Mouse (Mus musculus) neural tube, embryonic 12.5 days (tissue): ENCODE measurements around the gene Npvf. TPM values are rescaled to one million over a fixed set of nuclear protein-coding genes. Genes with fewer than 3 reads are reported as not detected.
"Not testable (repeated sequence)": the region's sequence is repeated elsewhere in the genome, so short reads cannot be mapped to it uniquely, and the experiment has no call there.

Experiments used
- ATAC-seq: fragments of 200-750 bp; cut with Nextera tagmentation; 2 replicates; pipeline ENCODE4 v1.8.0; 2017; ENCODE audit warnings: low read depth, mild to moderate bottlenecking, moderate TSS enrichment, moderate library complexity; ENCODE audit not compliant: low FRiP score
- H3K27ac ChIP-seq: fragments of 300-500 bp; sonication (generic); 2 replicates; pipeline ENCODE4 v1.5.1; 2016
- H3K27me3 ChIP-seq: fragments of 300-500 bp; sonication (generic); replicated peaks from 2 replicates; pipeline ENCODE4 v1.6.1; 2016; ENCODE audit warnings: mild to moderate bottlenecking
- H3K36me3 ChIP-seq: fragments of 300-500 bp; sonication (generic); 2 replicates; pipeline ENCODE4 v1.6.1; 2016; ENCODE audit warnings: mild to moderate bottlenecking
- H3K4me1 ChIP-seq: fragments of 300-500 bp; sonication (generic); 2 replicates; pipeline ENCODE4 v1.6.1; 2016
- H3K4me2 ChIP-seq: fragments of 300-500 bp; sonication (generic); replicated peaks from 2 replicates; pipeline ENCODE4 v1.6.1; 2016; ENCODE audit warnings: mild to moderate bottlenecking
- H3K4me3 ChIP-seq: fragments of 300-500 bp; sonication (generic); 2 replicates; pipeline ENCODE4 v1.5.1; 2016
- H3K9ac ChIP-seq: fragments of 300-500 bp; sonication (generic); 2 replicates; pipeline ENCODE4 v1.6.1; 2016; ENCODE audit warnings: mild to moderate bottlenecking
- H3K9me3 ChIP-seq: fragments of 300-500 bp; sonication (generic); 2 replicates; pipeline ENCODE4 v1.6.1; 2016; ENCODE audit warnings: mild to moderate bottlenecking
- WGBS: fragments of 180-500 bp; shearing (Covaris S2); methylation state at CpG from one replicate; pipeline ENCODE4 v1.1.7; 2016; 5-methylcytosine and 5-hydroxymethylcytosine counted together
- polyA plus RNA-seq: library from polyadenylated mRNA; unstranded; fragments of >200 nt; fragmentation: Nextera tagmentation; extraction: Ambion mirVana; gene quantifications from 2 replicates; pipeline ENCODE4 v1.2.1, GENCODE M21; 2016

Npvf gene
- polyA plus RNA-seq, 1 experiment from 2014 or later = not detected

- 72% methylated on average over 12 of the region's 12 CpGs for WGBS
- Histone ChIP-seq H3K27ac (no peak overlapping the region), H3K4me2 (no peak overlapping the region), H3K9me3 (no peaks in the 10 kb centered on the region), H3K36me3 (no peaks in the 10 kb centered on the region), H3K9ac (no peak overlapping the region), H3K4me3 (no peak overlapping the region), H3K27me3 (no peaks in the 10 kb centered on the region), H3K4me1 (no peaks in the 10 kb centered on the region)
- no peak for ATAC-seq
Observed at GRCm38 (mm10) chr6:50662925-50663583, 8.8 kb upstream of the Npvf start.

GRCm38 (mm10) chr6:50661729-50662128, 7.5 kb upstream of the Npvf start:
- no peak overlapping the region for H3K27ac ChIP-seq
- 69% methylated on average over 7 of the region's 7 CpGs for WGBS
- H3K27me3 ChIP-seq = no peaks in the 10 kb centered on the region
- no peaks in the 10 kb centered on the region for H3K9me3 ChIP-seq
- H3K9ac ChIP-seq = no peak overlapping the region
- no peak overlapping the region for H3K4me2 ChIP-seq
- no peak for ATAC-seq
- no peaks in the 10 kb centered on the region for H3K4me1 ChIP-seq
- no peak overlapping the region for H3K4me3 ChIP-seq
- H3K36me3 ChIP-seq = no peaks in the 10 kb centered on the region

- WGBS = 85% methylated on average over 3 of the region's 3 CpGs
- Histone ChIP-seq H3K9me3 (no peaks in the 10 kb centered on the region), H3K9ac (no peak overlapping the region), H3K27me3 (no peaks in the 10 kb centered on the region), H3K4me2 (no peak overlapping the region), H3K4me1 (no peaks in the 10 kb centered on the region), H3K4me3 (no peak overlapping the region), H3K36me3 (no peaks in the 10 kb centered on the region), H3K27ac (no peak overlapping the region)
- ATAC-seq = no peak
Observed at GRCm38 (mm10) chr6:50658466-50658865, 4.2 kb upstream of the Npvf start.

- H3K9ac ChIP-seq = no peak overlapping the region
- no peak overlapping the region for H3K27ac ChIP-seq
- ATAC-seq = no peak
- H3K4me2 ChIP-seq = no peak overlapping the region
- WGBS = 85% methylated on average over 5 of the region's 5 CpGs
- H3K27me3 ChIP-seq = no peaks in the 10 kb centered on the region
- H3K36me3 ChIP-seq = no peaks in the 10 kb centered on the region
- no peak overlapping the region for H3K4me3 ChIP-seq
- no peaks in the 10 kb centered on the region for H3K4me1 ChIP-seq
- no peaks in the 10 kb centered on the region for H3K9me3 ChIP-seq
Observed at GRCm38 (mm10) chr6:50658018-50658417, 3.8 kb upstream of the Npvf start.

- 97% methylated on average over 1 of the region's 1 CpGs for WGBS
- Histone ChIP-seq H3K27me3 (no peaks in the 10 kb centered on the region), H3K27ac (no peak overlapping the region), H3K4me3 (no peak overlapping the region), H3K4me2 (no peak overlapping the region), H3K4me1 (no peaks in the 10 kb centered on the region), H3K36me3 (no peaks in the 10 kb centered on the region), H3K9me3 (no peaks in the 10 kb centered on the region), H3K9ac (no peak overlapping the region)
- no peak for ATAC-seq
Observed at GRCm38 (mm10) chr6:50656426-50656825, 2.2 kb upstream of the Npvf start.

- Histone ChIP-seq H3K27me3 (no peaks in the 10 kb centered on the region), H3K36me3 (no peaks in the 10 kb centered on the region), H3K9me3 (no peaks in the 10 kb centered on the region), H3K4me1 (no peaks in the 10 kb centered on the region), H3K9ac (no peak overlapping the region), H3K27ac (no peak overlapping the region), H3K4me3 (no peak overlapping the region), H3K4me2 (no peak overlapping the region)
- WGBS = 84% methylated on average over 3 of the region's 3 CpGs
- ATAC-seq = no peak
Observed at GRCm38 (mm10) chr6:50655925-50656324, 1.7 kb upstream of the Npvf start.

GRCm38 (mm10) chr6:50647656-50648055, 6.6 kb downstream of the Npvf start:
- Histone ChIP-seq H3K36me3 (no peaks in the 10 kb centered on the region), H3K9me3 (no peaks in the 10 kb centered on the region), H3K27me3 (no peaks in the 10 kb centered on the region), H3K9ac (no peak overlapping the region), H3K4me1 (0 out of 2 replicates have a peak, but pooled peaks cover 5% of the 10 kb centered on the region), H3K4me3 (no peak overlapping the region), H3K4me2 (no peak overlapping the region), H3K27ac (no peak overlapping the region)
- ATAC-seq = no peak
- WGBS = 85% methylated on average over 6 of the region's 6 CpGs

GRCm38 (mm10) chr6:50646659-50647058, 7.6 kb downstream of the Npvf start:
- Histone ChIP-seq H3K27ac (no peak overlapping the region), H3K4me1 (0 out of 2 replicates have a peak, but pooled peaks cover 5% of the 10 kb centered on the region), H3K27me3 (no peaks in the 10 kb centered on the region), H3K4me3 (no peak overlapping the region), H3K9ac (no peak overlapping the region), H3K4me2 (no peak overlapping the region), H3K9me3 (no peaks in the 10 kb centered on the region), H3K36me3 (no peaks in the 10 kb centered on the region)
- ATAC-seq = no peak
- 52% methylated on average over 3 of the region's 3 CpGs for WGBS

- Histone ChIP-seq H3K9me3 (no peaks in the 10 kb centered on the region), H3K36me3 (no peaks in the 10 kb centered on the region), H3K27me3 (no peaks in the 10 kb centered on the region), H3K4me3 (no peak overlapping the region), H3K4me2 (no peak overlapping the region), H3K9ac (no peak overlapping the region), H3K27ac (no peak overlapping the region), H3K4me1 (0 out of 2 replicates have a peak, but pooled peaks cover 5% of the 10 kb centered on the region)
- no peak for ATAC-seq
- 73% methylated on average over 3 of the region's 3 CpGs for WGBS
Observed at GRCm38 (mm10) chr6:50644701-50645100, 9.5 kb downstream of the Npvf start.

- no peak for ATAC-seq
- no peaks in the 10 kb centered on the region for H3K9me3 ChIP-seq
- H3K27me3 ChIP-seq = no peaks in the 10 kb centered on the region
- 77% methylated on average over 5 of the region's 5 CpGs for WGBS
- H3K27ac ChIP-seq = no peak overlapping the region
- H3K4me3 ChIP-seq = no peak overlapping the region
- 0 out of 2 replicates have a peak, but pooled peaks cover 5% of the 10 kb centered on the region for H3K4me1 ChIP-seq
- H3K36me3 ChIP-seq = no peaks in the 10 kb centered on the region
- H3K4me2 ChIP-seq = no peak overlapping the region
- H3K9ac ChIP-seq = no peak overlapping the region
Observed at GRCm38 (mm10) chr6:50641898-50642297, 12.3 kb downstream of the Npvf start.

GRCm38 (mm10) chr6:50640377-50640776, 13.9 kb downstream of the Npvf start:
- H3K36me3 ChIP-seq = no peaks in the 10 kb centered on the region
- no peak overlapping the region for H3K9ac ChIP-seq
- H3K27ac ChIP-seq = no peak overlapping the region
- H3K9me3 ChIP-seq = no peaks in the 10 kb centered on the region
- H3K27me3 ChIP-seq = no peaks in the 10 kb centered on the region
- H3K4me3 ChIP-seq = no peak overlapping the region
- no peak for ATAC-seq
- WGBS = 80% methylated on average over 4 of the region's 4 CpGs
- 0 out of 2 replicates have a peak, but pooled peaks cover 5% of the 10 kb centered on the region for H3K4me1 ChIP-seq
- no peak overlapping the region for H3K4me2 ChIP-seq

GRCm38 (mm10) chr6:50639656-50640055, 14.6 kb downstream of the Npvf start:
- H3K4me3 ChIP-seq = no peak overlapping the region
- no peaks in the 10 kb centered on the region for H3K9me3 ChIP-seq
- no peak overlapping the region for H3K9ac ChIP-seq
- no peaks in the 10 kb centered on the region for H3K27me3 ChIP-seq
- no peak for ATAC-seq
- H3K4me1 ChIP-seq = 0 out of 2 replicates have a peak, but pooled peaks cover 5% of the 10 kb centered on the region
- no peaks in the 10 kb centered on the region for H3K36me3 ChIP-seq
- no peak overlapping the region for H3K27ac ChIP-seq
- WGBS = 45% methylated on average over 2 of the region's 2 CpGs
- no peak overlapping the region for H3K4me2 ChIP-seq

GRCm38 (mm10) chr6:50626170-50626569, 28.1 kb downstream of the Npvf start:
- H3K36me3 ChIP-seq, ATAC-seq: not testable (repeated sequence)

More at GRCm38 (mm10) chr6:50626170-50626569, 28.1 kb downstream of the Npvf start:
- WGBS = 79% methylated on average over 2 of the region's 2 CpGs
- H3K4me1 ChIP-seq, H3K27me3 ChIP-seq, H3K9me3 ChIP-seq, H3K4me2 ChIP-seq, H3K27ac ChIP-seq, H3K9ac ChIP-seq, H3K4me3 ChIP-seq: not testable (repeated sequence)
